Mouse (Mus musculus) stomach, postnatal 0 days (tissue): ENCODE data around the gene Lins1. TPM values are rescaled to one million over a fixed set of nuclear protein-coding genes. Genes with fewer than 3 reads are reported as not detected.

Source experiments
- ATAC-seq: fragments of 200-750 bp; cut with Nextera tagmentation; 2 replicates; pipeline ENCODE4 v1.8.0; 2017; ENCODE audit not compliant: low FRiP score, low TSS enrichment
- DNase-seq: peaks from one replicate; pipeline ENCODE4 v3.0.0-alpha.2; 2016; ENCODE audit warnings: low spot score
- H3K27ac ChIP-seq: fragments of 300-500 bp; sonication (generic); replicated peaks from 2 replicates; pipeline ENCODE4 v1.5.1; 2014; ENCODE audit warnings: mild to moderate bottlenecking, control low read depth
- H3K27me3 ChIP-seq: fragments of 300-500 bp; sonication (generic); 2 replicates; pipeline ENCODE4 v1.6.1; 2014; ENCODE audit warnings: low read length; ENCODE audit not compliant: control insufficient read depth, insufficient read depth
- H3K36me3 ChIP-seq: fragments of 300-500 bp; sonication (generic); 2 replicates; pipeline ENCODE4 v1.6.1; 2014; ENCODE audit warnings: low read length, mixed read lengths; ENCODE audit not compliant: control insufficient read depth, insufficient read depth
- H3K4me1 ChIP-seq: fragments of 300-500 bp; sonication (generic); replicated peaks from 2 replicates; pipeline ENCODE4 v1.6.1; 2014; ENCODE audit warnings: antibody characterized with exemption; ENCODE audit not compliant: control insufficient read depth, insufficient read depth
- H3K4me2 ChIP-seq: fragments of 300-500 bp; sonication (generic); replicated peaks from 2 replicates; pipeline ENCODE4 v1.6.1; 2014; ENCODE audit warnings: low read depth, mild to moderate bottlenecking, control low read depth, moderate library complexity
- H3K4me3 ChIP-seq: fragments of 300-500 bp; sonication (generic); 2 replicates; pipeline ENCODE4 v1.5.1; 2014; ENCODE audit warnings: low read depth, low read length, control low read depth
- H3K9ac ChIP-seq: fragments of 300-500 bp; sonication (generic); 2 replicates; pipeline ENCODE4 v1.6.1; 2014; ENCODE audit warnings: mild to moderate bottlenecking, low read length, control low read depth, mixed read lengths
- H3K9me3 ChIP-seq: fragments of 300-500 bp; sonication (generic); 2 replicates; pipeline ENCODE4 v1.6.1; 2016; ENCODE audit warnings: low read length; ENCODE audit not compliant: control insufficient read depth
- CTCF ChIP-seq: IDR thresholded peaks from 2 replicates; pipeline ENCODE4 v1.5.1; 2016; ENCODE audit warnings: antibody characterized with exemption, low read depth, mild to moderate bottlenecking, moderate library complexity
- EP300 ChIP-seq: optimal IDR thresholded peaks from 2 replicates; pipeline ENCODE3; 2016; ENCODE audit warnings: antibody characterized with exemption
- WGBS: fragments of 180-500 bp; shearing (Covaris S2); extraction: QIAGEN DNeasy Blood & Tissue Kit; methylation state at CpG from one replicate; pipeline ENCODE4 v1.1.7; 2014; 5-methylcytosine and 5-hydroxymethylcytosine counted together
- polyA plus RNA-seq: library from polyadenylated mRNA; unstranded; fragments of >200 nt; fragmentation: Nextera tagmentation; extraction: Ambion mirVana; gene quantifications from 2 replicates; pipeline ENCODE4 v1.2.1, GENCODE M21; 2015

Gene Lins1
- polyA plus RNA-seq, 1 experiment from 2014 or later: 7.8 TPM

DNA sequence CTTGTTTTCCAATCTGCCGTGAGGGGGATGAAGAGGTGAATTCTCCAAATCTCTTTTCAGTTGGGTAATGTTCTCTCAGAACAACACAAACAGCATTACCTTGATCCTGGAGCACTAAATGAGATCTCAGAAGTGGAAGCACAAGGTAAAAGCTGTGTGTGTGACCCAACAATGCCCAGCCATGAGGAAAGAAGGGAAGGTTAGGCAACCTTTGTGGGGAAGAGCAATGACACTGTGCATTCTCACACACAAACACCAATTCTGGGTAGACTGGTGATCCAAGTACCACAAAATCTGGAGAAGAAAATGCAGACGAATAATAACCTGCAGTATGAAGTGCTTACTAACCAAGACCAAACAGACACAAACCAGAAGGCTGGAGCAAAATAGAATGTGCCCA, 13.9 kb upstream of the Lins1 start:
- Histone ChIP-seq H3K4me2 (no peak overlapping the region), H3K4me3 (no peak overlapping the region), H3K9me3 (no peaks in the 10 kb centered on the region), H3K27ac (no peak overlapping the region), H3K27me3 (no peaks in the 10 kb centered on the region), H3K4me1 (no peaks in the 10 kb centered on the region), H3K9ac (no peak overlapping the region), H3K36me3 (peaks cover 32% of the 10 kb centered on the region)
- TF ChIP-seq CTCF (no peak), EP300 (no peak)
- no peak for ATAC-seq
- 88% methylated on average over 2 of the region's 2 CpGs for WGBS
- no peak for DNase-seq

DNA sequence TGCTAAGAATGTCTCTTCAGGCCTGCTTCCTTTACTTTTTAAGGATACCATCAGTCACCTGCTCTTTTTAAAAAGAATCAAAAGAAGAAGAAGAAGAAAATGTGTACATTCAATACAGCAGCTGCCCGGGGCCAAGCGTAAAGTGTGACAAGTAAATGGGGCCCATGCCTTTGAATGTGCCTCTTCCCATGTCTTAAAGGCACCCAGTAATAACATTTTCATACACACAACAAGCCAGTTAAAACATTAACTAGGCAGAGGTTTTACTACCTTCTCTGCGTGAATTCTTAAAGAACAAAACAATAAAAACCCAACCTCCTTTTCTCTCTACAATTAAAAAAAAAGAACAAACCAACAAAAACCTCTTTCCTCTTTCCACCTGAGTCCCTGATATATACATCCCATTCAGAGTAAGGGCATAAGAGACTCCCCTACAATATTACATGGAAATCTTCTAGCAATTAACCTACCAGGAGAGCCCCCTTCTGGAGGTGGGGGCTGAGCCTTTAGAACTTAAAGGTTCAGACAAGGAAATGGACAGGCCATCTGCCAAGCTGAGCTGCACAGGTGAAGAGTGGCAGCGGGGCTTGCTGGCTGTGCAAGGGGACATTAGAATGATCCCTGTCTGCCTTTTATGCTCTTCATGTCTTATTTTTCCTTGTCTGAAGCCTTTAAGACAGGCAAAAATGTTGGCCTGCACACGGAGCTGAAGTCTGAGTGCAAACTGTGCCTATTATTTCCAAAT, 7.4 kb upstream of the Lins1 start:
- no peaks in the 10 kb centered on the region for H3K9me3 ChIP-seq
- H3K9ac ChIP-seq: no peak overlapping the region
- ATAC-seq: no peak
- no peak for TF ChIP-seq EP300
- no peak for TF ChIP-seq CTCF
- no peak for DNase-seq
- peaks cover 19% of the 10 kb centered on the region for H3K36me3 ChIP-seq
- H3K27ac ChIP-seq: no peak overlapping the region
- H3K27me3 ChIP-seq: no peaks in the 10 kb centered on the region
- WGBS: 81% methylated on average over 5 of the region's 5 CpGs
- no peak overlapping the region for H3K4me2 ChIP-seq
- H3K4me3 ChIP-seq: no peak overlapping the region
- no peaks in the 10 kb centered on the region for H3K4me1 ChIP-seq

DNA sequence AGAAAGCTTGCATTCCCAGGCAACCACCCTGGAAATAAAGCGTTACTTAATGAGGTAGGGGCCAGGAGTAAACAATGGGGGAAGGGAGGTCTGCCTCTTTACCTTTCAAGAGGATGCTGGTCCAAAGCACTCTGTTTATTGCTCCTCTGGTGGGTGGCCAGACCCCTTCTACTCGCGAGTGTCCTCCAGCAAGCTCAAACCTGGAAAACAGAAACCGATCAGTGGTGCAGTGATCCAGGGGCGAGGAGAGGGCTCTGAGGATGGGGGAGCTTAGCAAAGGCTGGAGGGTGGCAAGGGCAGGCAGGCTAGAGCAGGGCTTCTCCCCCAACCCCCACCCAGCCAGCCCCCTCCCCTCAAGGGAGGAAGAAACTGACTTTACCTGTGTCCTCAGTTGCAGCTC, 968 bp upstream of the Lins1 start:
- Histone ChIP-seq H3K4me1 (peaks cover 4% of the 10 kb centered on the region; the same call in 1 of the 2 replicates), H3K9me3 (no peaks in the 10 kb centered on the region), H3K9ac (peak overlapping the region; percentile 82), H3K27me3 (no peaks in the 10 kb centered on the region), H3K27ac (no peak overlapping the region; the same call in 1 of the 2 replicates), H3K36me3 (no peaks in the 10 kb centered on the region), H3K4me3 (peak overlapping the region; percentile 76), H3K4me2 (peak overlapping the region; percentile 92)
- TF ChIP-seq CTCF: no peak
- DNase-seq: no peak
- 0% methylated on average over 5 of the region's 5 CpGs for WGBS
- ATAC-seq: no peak

DNA sequence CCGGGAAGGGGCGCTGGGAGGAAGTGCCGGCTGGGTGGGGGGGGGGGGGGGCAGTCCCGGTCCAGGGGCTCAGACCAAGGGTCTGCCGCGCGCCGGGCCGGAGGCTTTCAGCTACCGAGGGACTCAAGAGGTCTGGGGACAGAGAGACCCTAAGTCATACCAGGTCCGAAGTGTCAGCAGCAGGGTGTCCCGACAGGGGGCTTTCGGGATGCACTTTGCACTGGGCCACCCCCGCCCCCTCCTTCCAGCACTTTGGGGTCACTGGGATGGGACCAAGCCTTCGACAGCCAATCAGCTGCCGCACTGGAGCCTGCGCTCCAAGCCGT, 432 bp upstream of the Lins1 start, which contains the start of gene Asb7:
TSS of gene Asb7 (minus strand) at position 303 of the 326 bp plus-strand sequence.
- peak within 1 kb of the TSS; percentile 90 for H3K27ac ChIP-seq
- H3K4me3 ChIP-seq: peak within 1 kb of the TSS; percentile 76
- peak within 1 kb of the TSS; percentile 82 for H3K9ac ChIP-seq
- no peak for TF ChIP-seq EP300
- TF ChIP-seq CTCF: no peak
- no peaks in the 10 kb centered on the region for H3K36me3 ChIP-seq
- H3K4me1 ChIP-seq: peaks cover 4% of the 10 kb centered on the region; the same call in 1 of the 2 replicates
- no peaks in the 10 kb centered on the region for H3K9me3 ChIP-seq
- no peaks in the 10 kb centered on the region for H3K27me3 ChIP-seq
- ATAC-seq: no peak
- WGBS: 0% methylated on average over 17 of the region's 18 CpGs
- peak within 1 kb of the TSS; percentile 92 for H3K4me2 ChIP-seq
- DNase-seq: no peak

DNA sequence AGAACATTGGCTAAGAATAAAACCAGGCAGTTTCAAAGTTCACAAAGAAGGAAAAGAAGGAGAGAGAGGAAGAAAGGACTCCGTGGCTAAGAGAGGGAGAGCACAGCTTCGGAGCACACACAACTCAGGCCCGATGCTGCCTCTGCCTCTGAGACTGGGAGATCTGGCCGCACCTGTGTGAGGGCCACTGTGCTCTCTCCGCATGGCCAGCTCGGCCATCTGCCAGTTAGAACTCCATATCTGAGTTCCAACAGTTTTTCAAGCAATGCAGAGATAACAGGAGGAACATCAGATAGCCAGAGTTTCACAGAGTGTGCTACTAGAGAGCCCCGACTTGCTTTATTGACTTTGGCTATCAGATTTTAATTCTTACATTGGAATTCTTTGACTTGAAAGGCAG, 4.8 kb downstream of the Lins1 start:
- no peak overlapping the region for H3K9ac ChIP-seq
- peak; percentile 45 for DNase-seq
- no peak for ATAC-seq
- no peak overlapping the region for H3K27ac ChIP-seq
- peaks cover 4% of the 10 kb centered on the region; the same call in 1 of the 2 replicates for H3K4me1 ChIP-seq
- H3K27me3 ChIP-seq: no peaks in the 10 kb centered on the region
- H3K9me3 ChIP-seq: no peaks in the 10 kb centered on the region
- TF ChIP-seq CTCF (no peak), EP300 (no peak)
- WGBS: 42% methylated on average over 7 of the region's 7 CpGs
- H3K4me3 ChIP-seq: no peak overlapping the region
- no peaks in the 10 kb centered on the region for H3K36me3 ChIP-seq
- H3K4me2 ChIP-seq: no peak overlapping the region; the same call in 1 of the 2 replicates

DNA sequence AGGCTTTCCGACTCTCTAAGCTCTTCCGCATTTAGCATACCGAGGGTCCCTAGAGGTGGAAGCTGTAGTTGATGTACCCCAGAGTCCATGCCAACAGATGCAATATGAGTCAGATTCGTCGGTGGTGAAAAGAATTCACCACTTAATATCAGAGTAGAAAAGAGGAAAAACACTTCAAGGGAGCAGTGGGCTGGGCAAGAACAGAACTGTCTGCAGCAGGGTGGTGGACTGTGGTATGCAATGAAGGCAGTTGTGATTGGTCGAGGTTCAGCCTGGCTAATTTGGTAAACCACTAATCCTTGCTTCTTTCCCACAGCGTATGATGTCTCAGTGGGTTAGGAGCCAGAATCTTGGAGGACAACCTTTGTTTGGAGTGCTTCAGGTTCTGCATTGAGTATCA, 13.0 kb downstream of the Lins1 start:
- H3K9me3 ChIP-seq: no peaks in the 10 kb centered on the region
- WGBS: 80% methylated on average over 7 of the region's 7 CpGs
- H3K36me3 ChIP-seq: 0 out of 2 replicates have a peak, but pooled peaks cover 3% of the 10 kb centered on the region
- H3K27ac ChIP-seq: no peak overlapping the region
- ATAC-seq: no peak
- H3K27me3 ChIP-seq: no peaks in the 10 kb centered on the region
- H3K4me2 ChIP-seq: no peak overlapping the region
- H3K4me1 ChIP-seq: no peaks in the 10 kb centered on the region
- H3K9ac ChIP-seq: no peak overlapping the region
- TF ChIP-seq EP300 (no peak), CTCF (no peak)
- no peak for DNase-seq
- H3K4me3 ChIP-seq: no peak overlapping the region
